Mouse (Mus musculus) neural tube, embryonic 12.5 days (tissue): ENCODE measurements around the gene Hspb2. TPM values are rescaled to one million over a fixed set of nuclear protein-coding genes. Genes with fewer than 3 reads are reported as not detected.

ENCODE experiments used
- ATAC-seq: fragments of 200-750 bp; cut with Nextera tagmentation; 2 replicates; pipeline ENCODE4 v1.8.0; 2017; ENCODE audit warnings: low read depth, mild to moderate bottlenecking, moderate TSS enrichment, moderate library complexity; ENCODE audit not compliant: low FRiP score
- H3K27ac ChIP-seq: fragments of 300-500 bp; sonication (generic); 2 replicates; pipeline ENCODE4 v1.5.1; 2016
- H3K27me3 ChIP-seq: fragments of 300-500 bp; sonication (generic); replicated peaks from 2 replicates; pipeline ENCODE4 v1.6.1; 2016; ENCODE audit warnings: mild to moderate bottlenecking
- H3K36me3 ChIP-seq: fragments of 300-500 bp; sonication (generic); 2 replicates; pipeline ENCODE4 v1.6.1; 2016; ENCODE audit warnings: mild to moderate bottlenecking
- H3K4me1 ChIP-seq: fragments of 300-500 bp; sonication (generic); 2 replicates; pipeline ENCODE4 v1.6.1; 2016
- H3K4me2 ChIP-seq: fragments of 300-500 bp; sonication (generic); replicated peaks from 2 replicates; pipeline ENCODE4 v1.6.1; 2016; ENCODE audit warnings: mild to moderate bottlenecking
- H3K4me3 ChIP-seq: fragments of 300-500 bp; sonication (generic); 2 replicates; pipeline ENCODE4 v1.5.1; 2016
- H3K9ac ChIP-seq: fragments of 300-500 bp; sonication (generic); 2 replicates; pipeline ENCODE4 v1.6.1; 2016; ENCODE audit warnings: mild to moderate bottlenecking
- H3K9me3 ChIP-seq: fragments of 300-500 bp; sonication (generic); 2 replicates; pipeline ENCODE4 v1.6.1; 2016; ENCODE audit warnings: mild to moderate bottlenecking
- WGBS: fragments of 180-500 bp; shearing (Covaris S2); methylation state at CpG from one replicate; pipeline ENCODE4 v1.1.7; 2016; 5-methylcytosine and 5-hydroxymethylcytosine counted together
- polyA plus RNA-seq: library from polyadenylated mRNA; unstranded; fragments of >200 nt; fragmentation: Nextera tagmentation; extraction: Ambion mirVana; gene quantifications from 2 replicates; pipeline ENCODE4 v1.2.1, GENCODE M21; 2016

Hspb2 gene
- polyA plus RNA-seq, 1 experiment from 2014 or later, result 4.9 TPM

- Histone ChIP-seq H3K9ac (no peak overlapping the region), H3K4me3 (no peak overlapping the region), H3K36me3 (no peaks in the 10 kb centered on the region), H3K27ac (no peak overlapping the region), H3K4me2 (no peak overlapping the region), H3K4me1 (peaks cover 17% of the 10 kb centered on the region), H3K27me3 (no peaks in the 10 kb centered on the region), H3K9me3 (no peaks in the 10 kb centered on the region)
- ATAC-seq, result no peak
- 77% methylated on average over 2 of the region's 2 CpGs for WGBS
These were observed 9.4 kb downstream of the Hspb2 start for GRCm38 (mm10) chr9:50742744-50743143.

GRCm38 (mm10) chr9:50742261-50742660 lies 9.9 kb downstream of the Hspb2 start:
- ATAC-seq, result no peak
- Histone ChIP-seq H3K27me3 (no peaks in the 10 kb centered on the region), H3K4me2 (no peak overlapping the region), H3K4me3 (no peak overlapping the region), H3K36me3 (no peaks in the 10 kb centered on the region), H3K4me1 (peaks cover 17% of the 10 kb centered on the region), H3K9ac (no peak overlapping the region), H3K27ac (no peak overlapping the region), H3K9me3 (no peaks in the 10 kb centered on the region)
- 82% methylated on average over 3 of the region's 3 CpGs for WGBS

GRCm38 (mm10) chr9:50740867-50741784 lies 11.0 kb downstream of the Hspb2 start:
- Histone ChIP-seq H3K27ac (no peak overlapping the region), H3K27me3 (no peaks in the 10 kb centered on the region), H3K9ac (no peak overlapping the region), H3K4me2 (no peak overlapping the region), H3K9me3 (no peaks in the 10 kb centered on the region), H3K36me3 (no peaks in the 10 kb centered on the region), H3K4me3 (no peak overlapping the region), H3K4me1 (peaks cover 14% of the 10 kb centered on the region)
- 89% methylated on average over 14 of the region's 14 CpGs for WGBS
- ATAC-seq, result no peak

- H3K36me3 ChIP-seq, result no peaks in the 10 kb centered on the region
- no peak within 1 kb of the TSS for H3K9ac ChIP-seq
- H3K4me1 ChIP-seq, result peaks cover 11% of the 10 kb centered on the region
- peak; percentile 93 for ATAC-seq
- no peaks in the 10 kb centered on the region for H3K27me3 ChIP-seq
- WGBS, result 16% methylated on average over 36 of the region's 36 CpGs
- H3K4me3 ChIP-seq, result peak within 1 kb of the TSS; percentile 27
- no peak within 1 kb of the TSS for H3K27ac ChIP-seq
- no peaks in the 10 kb centered on the region for H3K9me3 ChIP-seq
- H3K4me2 ChIP-seq, result peak within 1 kb of the TSS; percentile 61
These were observed 13.0 kb downstream of the Hspb2 start, which contains the start of gene Dixdc1 for GRCm38 (mm10) chr9:50738914-50739870. TSS of gene Dixdc1 (minus strand) at chr9:50739517.

- Histone ChIP-seq H3K4me2 (peak overlapping the region; percentile 43), H3K4me3 (no peak overlapping the region), H3K4me1 (peaks cover 17% of the 10 kb centered on the region), H3K27ac (no peak overlapping the region), H3K36me3 (no peaks in the 10 kb centered on the region), H3K9ac (no peak overlapping the region), H3K9me3 (no peaks in the 10 kb centered on the region), H3K27me3 (no peaks in the 10 kb centered on the region)
- 6% methylated on average over 9 of the region's 9 CpGs for WGBS
- no peak for ATAC-seq
These were observed 17.2 kb downstream of the Hspb2 start for GRCm38 (mm10) chr9:50734989-50735388.

GRCm38 (mm10) chr9:50732560-50732959 lies 19.6 kb downstream of the Hspb2 start:
- Histone ChIP-seq H3K4me2 (no peak overlapping the region), H3K36me3 (no peaks in the 10 kb centered on the region), H3K27ac (no peak overlapping the region), H3K27me3 (no peaks in the 10 kb centered on the region), H3K4me1 (peaks cover 12% of the 10 kb centered on the region), H3K9ac (no peak overlapping the region), H3K4me3 (no peak overlapping the region), H3K9me3 (no peaks in the 10 kb centered on the region)
- no peak for ATAC-seq
- 3% methylated on average over 4 of the region's 4 CpGs for WGBS

GRCm38 (mm10) chr9:50729600-50729999 lies 22.6 kb downstream of the Hspb2 start:
- no peaks in the 10 kb centered on the region for H3K9me3 ChIP-seq
- no peak overlapping the region for H3K27ac ChIP-seq
- no peak overlapping the region for H3K4me2 ChIP-seq
- no peak overlapping the region for H3K4me3 ChIP-seq
- peaks cover 38% of the 10 kb centered on the region for H3K4me1 ChIP-seq
- WGBS, result 60% methylated on average over 4 of the region's 4 CpGs
- ATAC-seq, result no peak
- H3K9ac ChIP-seq, result no peak overlapping the region
- no peaks in the 10 kb centered on the region for H3K36me3 ChIP-seq
- no peaks in the 10 kb centered on the region for H3K27me3 ChIP-seq

- H3K27me3 ChIP-seq, result no peaks in the 10 kb centered on the region
- H3K4me3 ChIP-seq, result peak overlapping the region; percentile 68
- H3K4me2 ChIP-seq, result peak overlapping the region; percentile 88
- under 1% methylated on average over 45 of the region's 45 CpGs for WGBS
- peak overlapping the region; percentile 59 for H3K27ac ChIP-seq
- H3K36me3 ChIP-seq, result no peaks in the 10 kb centered on the region
- H3K9ac ChIP-seq, result peak overlapping the region; percentile 77
- peak; percentile 95 for ATAC-seq
- H3K9me3 ChIP-seq, result no peaks in the 10 kb centered on the region
- peaks cover 51% of the 10 kb centered on the region for H3K4me1 ChIP-seq
These were observed 24.1 kb downstream of the Hspb2 start for GRCm38 (mm10) chr9:50727925-50728651.

GRCm38 (mm10) chr9:50727171-50727924 lies 24.8 kb downstream of the Hspb2 start:
- Histone ChIP-seq H3K4me2 (peak overlapping the region; percentile 88), H3K27ac (peak overlapping the region; percentile 59; the same call in 1 of the 2 replicates), H3K36me3 (no peaks in the 10 kb centered on the region), H3K9me3 (no peaks in the 10 kb centered on the region), H3K4me3 (peak overlapping the region; percentile 68), H3K4me1 (peaks cover 52% of the 10 kb centered on the region), H3K9ac (peak overlapping the region; percentile 77), H3K27me3 (no peaks in the 10 kb centered on the region)
- no peak for ATAC-seq
- WGBS, result 2% methylated on average over 30 of the region's 30 CpGs

GRCm38 (mm10) chr9:50725921-50726590 lies 26.1 kb downstream of the Hspb2 start:
- WGBS, result 42% methylated on average over 8 of the region's 8 CpGs
- peak overlapping the region; percentile 88 for H3K4me2 ChIP-seq
- peaks cover 59% of the 10 kb centered on the region for H3K4me1 ChIP-seq
- H3K36me3 ChIP-seq, result no peaks in the 10 kb centered on the region
- peak overlapping the region; percentile 37; the same call in 1 of the 2 replicates for H3K27ac ChIP-seq
- no peaks in the 10 kb centered on the region for H3K27me3 ChIP-seq
- no peak for ATAC-seq
- peak overlapping the region; percentile 68; the same call in 1 of the 2 replicates for H3K4me3 ChIP-seq
- H3K9ac ChIP-seq, result no peak overlapping the region; the same call in 1 of the 2 replicates
- H3K9me3 ChIP-seq, result no peaks in the 10 kb centered on the region
